Mouse (Mus musculus) lung, adult 2 months (tissue): ENCODE data around the gene Nsd1.

ENCODE experiments used
- CTCF ChIP-seq: fragments of 200-500 bp; IDR thresholded peaks from 2 replicates; pipeline ENCODE4 v1.5.1; 2011; ENCODE audit warnings: mild to moderate bottlenecking, low read length, control low read depth; ENCODE audit not compliant: insufficient read depth
- POLR2A ChIP-seq: fragments of 200-500 bp; IDR thresholded peaks from 2 replicates; pipeline ENCODE4 v1.6.1; 2011; ENCODE audit warnings: low read depth, mild to moderate bottlenecking, control low read depth, low read length, borderline replicate concordance; ENCODE audit errors: extremely low read depth

- no peak for TF ChIP-seq CTCF
- TF ChIP-seq POLR2A, result no peak
Measured at GRCm38 (mm10) chr13:55329683-55330566, 120.3 kb downstream of the Nsd1 start, which contains the start of gene Mxd3.
